9 mouse cellular contexts compared by ENCODE assay signal in genomic region chr19:22631316-22631715, GRCm38 (mm10).
DNase-seq lines count a peak whose midpoint lies in the region; ATAC-seq and TF ChIP-seq lines count a peak whose summit lies in the region.
"Had no signal": no experiment of that assay in that cellular context is flagged by ENCODE, and none has a peak within 500 bp of the region (broad histone marks: within the 10 kb centered on the region; RNA-seq: fewer than 3 reads in every experiment).

No protein-coding gene starts in this region.

- peak; percentile 41 for DNase-seq in hindbrain, postnatal 0 days (ENCODE audit: low spot score)
- DNase-seq in hindbrain, embryonic 14.5 days (ENCODE audit: low spot score): no peak
- no peak for DNase-seq in Patski (ENCODE audit: low read depth, low spot score)
- DNase-seq in embryo, embryonic 11 days: peak; percentile 47
- peak; percentile 27 to 77 for DNase-seq in layer of hippocampus, adult 18-20 months (ENCODE audit: low spot score in 2 of 2)
- DNase-seq in retina, postnatal 7 days (ENCODE audit: low read depth, low spot score): peak; percentile 5
- no peak for DNase-seq in spleen, postnatal 14 days (ENCODE audit: low spot score in 2 of 2)
- DNase-seq in thymus, postnatal 0 days (ENCODE audit: low spot score): no peak

- H3K9me3 ChIP-seq in hindbrain, postnatal 0 days (ENCODE audit: low read length): no peaks in the 10 kb centered on the region
- no peaks in the 10 kb centered on the region for H3K9me3 ChIP-seq in hindbrain, embryonic 14.5 days (ENCODE audit: control insufficient read depth, low read length)
- H3K9me3 ChIP-seq: midbrain, embryonic 12.5 days had no signal

- H3K36me3 ChIP-seq in hindbrain, postnatal 0 days (ENCODE audit: insufficient read depth, low read length): no peaks in the 10 kb centered on the region
- no peaks in the 10 kb centered on the region for H3K36me3 ChIP-seq in hindbrain, embryonic 14.5 days (replicated peaks; ENCODE audit: control insufficient read depth, insufficient read depth)
- H3K36me3 ChIP-seq: midbrain, embryonic 12.5 days had no signal

- WGBS in hindbrain, postnatal 0 days: 88% methylated on average over 6 of the region's 6 CpGs
- WGBS in hindbrain, embryonic 14.5 days: 84% methylated on average over 6 of the region's 6 CpGs

- TF ChIP-seq CTCF in hindbrain, postnatal 0 days (IDR thresholded peaks at IDR 0.05; ENCODE audit: low read depth): peak; percentile 63
- TF ChIP-seq CTCF in Patski (IDR thresholded peaks at IDR 0.05): peak; percentile 80

- CTCF ChIA-PET in Patski (lab: Charles Lee): interaction anchor here (0.7 to 1.6 kb wide), 2 partner anchors 15 to 294 kb away, joined by 3 to 5 read pairs; no protein-coding TSS in a partner anchor

- no peak overlapping the region for H3K4me2 ChIP-seq in hindbrain, postnatal 0 days (ENCODE audit: low read depth, low read length)
- no peak overlapping the region for H3K4me2 ChIP-seq in hindbrain, embryonic 14.5 days (replicated peaks)
- H3K4me2 ChIP-seq: midbrain, embryonic 12.5 days had no signal

- in situ Hi-C loops in Patski (cut with MboI; ENCODE audit: low pct_unique_long_range_greater_than_20kb): loop anchor here (10.0 kb wide), 2 partner anchors 253 to 297 kb away; no protein-coding TSS in a partner anchor

- H3K27me3 ChIP-seq in hindbrain, postnatal 0 days (ENCODE audit: insufficient read depth, low read length): no peaks in the 10 kb centered on the region
- no peaks in the 10 kb centered on the region for H3K27me3 ChIP-seq in hindbrain, embryonic 14.5 days (ENCODE audit: control insufficient read depth, insufficient read depth, low read length)
- peaks cover 3% of the 10 kb centered on the region for H3K27me3 ChIP-seq in Patski
- H3K27me3 ChIP-seq: midbrain, embryonic 12.5 days had no signal

- H3K4me3 ChIP-seq in hindbrain, postnatal 0 days (ENCODE audit: low read length): no peak overlapping the region
- H3K4me3 ChIP-seq in hindbrain, embryonic 14.5 days (replicated peaks; ENCODE audit: low read length): no peak overlapping the region
- H3K4me3 ChIP-seq: midbrain, embryonic 12.5 days had no signal

- H3K4me1 ChIP-seq in hindbrain, postnatal 0 days (ENCODE audit: insufficient read depth, low read length): no peaks in the 10 kb centered on the region
- no peaks in the 10 kb centered on the region for H3K4me1 ChIP-seq in hindbrain, embryonic 14.5 days (replicated peaks; ENCODE audit: control insufficient read depth, insufficient read depth, low read length)
- H3K4me1 ChIP-seq: midbrain, embryonic 12.5 days had no signal

- ATAC-seq in hindbrain, postnatal 0 days: no peak
- ATAC-seq in hindbrain, embryonic 14.5 days (ENCODE audit: low FRiP score): no peak
- no peak for ATAC-seq in Patski

- H3K9ac ChIP-seq in hindbrain, postnatal 0 days (replicated peaks; ENCODE audit: low read length): no peak overlapping the region
- no peak overlapping the region for H3K9ac ChIP-seq in hindbrain, embryonic 14.5 days
- H3K9ac ChIP-seq: midbrain, embryonic 12.5 days had no signal

- H3K27ac ChIP-seq in hindbrain, postnatal 0 days: peak overlapping the region; percentile 36; the same call in 1 of the 2 replicates
- H3K27ac ChIP-seq in hindbrain, embryonic 14.5 days: no peak overlapping the region
- H3K27ac ChIP-seq: midbrain, embryonic 12.5 days had no signal

- POLR2A ChIA-PET in Patski (lab: Charles Lee): no interaction called here

Comparison
In these comparisons a context has a peak if more than half of its experiments do, and no peak if none do; other contexts are left out.
1. DNase-seq: peak in hindbrain, postnatal 0 days (single experiment), embryo, embryonic 11 days (single experiment), layer of hippocampus, adult 18-20 months (2 of 2) and retina, postnatal 7 days (single experiment); none in hindbrain, embryonic 14.5 days (single experiment), Patski (single experiment), spleen, postnatal 14 days (0 of 2) and thymus, postnatal 0 days (single experiment).